In the genomic region with DNA sequence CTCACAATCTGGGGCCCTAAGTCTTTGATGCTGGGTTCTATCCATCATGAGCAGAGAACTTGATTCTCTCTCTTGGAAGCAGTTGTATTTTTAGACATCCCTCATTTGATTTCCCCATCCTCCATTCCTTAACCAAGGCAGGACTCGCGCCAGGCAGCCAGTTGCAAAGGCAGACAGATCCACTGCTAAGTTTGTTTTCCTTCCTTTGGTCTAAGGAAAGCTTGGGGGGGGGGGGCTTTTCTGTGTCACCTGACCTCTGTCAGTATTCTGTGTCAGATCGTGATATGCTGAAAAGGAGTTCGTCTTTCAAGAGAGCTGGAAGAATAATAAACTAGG, we compare ENCODE assay signal across 10 mouse cellular contexts. TPM values are rescaled to one million over a fixed set of nuclear protein-coding genes. Genes with fewer than 3 reads are reported as not detected.
DNase-seq lines count a peak whose midpoint lies in the region; ATAC-seq and TF ChIP-seq lines count a peak whose summit lies in the region.
"Had no signal": no experiment of that assay in that cellular context is flagged by ENCODE, and none has a peak within 500 bp of the region (broad histone marks: within the 10 kb centered on the region; RNA-seq: fewer than 3 reads in every experiment).

No protein-coding gene starts in this region.

- TF ChIP-seq EP300 in heart, postnatal 0 days (IDR thresholded peaks at IDR 0.05; ENCODE audit: low read depth): no peak

- peak overlapping the region; percentile 67 for H3K4me2 ChIP-seq in heart, postnatal 0 days (ENCODE audit: low read depth, low read length)
- peak overlapping the region; percentile 72 for H3K4me2 ChIP-seq in forebrain, embryonic 12.5 days
- peak overlapping the region; percentile 72 for H3K4me2 ChIP-seq in midbrain, embryonic 11.5 days

- peaks cover 79% of the 10 kb centered on the region for H3K27me3 ChIP-seq in heart, postnatal 0 days (ENCODE audit: control insufficient read depth, insufficient read depth, low read length)
- peaks cover 45% of the 10 kb centered on the region for H3K27me3 ChIP-seq in forebrain, embryonic 12.5 days
- peaks cover 36% of the 10 kb centered on the region for H3K27me3 ChIP-seq in midbrain, embryonic 11.5 days (ENCODE audit: control insufficient read depth, insufficient read depth, low read length)

- no peak overlapping the region for H3K27ac ChIP-seq in heart, postnatal 0 days (ENCODE audit: low read depth)
- H3K27ac ChIP-seq in ES-E14 (ENCODE audit: insufficient read depth, low read depth, low read length, poor library complexity, severe bottlenecking): no peak overlapping the region
- H3K27ac ChIP-seq in forebrain, embryonic 12.5 days: no peak overlapping the region
- no peak overlapping the region for H3K27ac ChIP-seq in midbrain, embryonic 11.5 days (ENCODE audit: low read depth, low read length)
- H3K27ac ChIP-seq: liver, embryonic 14.5 days had no signal

- H3K9ac ChIP-seq in heart, postnatal 0 days (replicated peaks; ENCODE audit: low read depth, low read length): no peak overlapping the region
- H3K9ac ChIP-seq in ES-E14 (ENCODE audit: insufficient read depth, low read depth, low read length, poor library complexity, severe bottlenecking): no peak overlapping the region
- peak overlapping the region; percentile 61 for H3K9ac ChIP-seq in forebrain, embryonic 12.5 days
- peak overlapping the region; percentile 76 for H3K9ac ChIP-seq in midbrain, embryonic 11.5 days (ENCODE audit: low read length)
- H3K9ac ChIP-seq: liver, embryonic 14.5 days had no signal

- no peak for DNase-seq in heart, postnatal 0 days (ENCODE audit: low spot score)
- DNase-seq in heart, postnatal 14 days: no peak
- DNase-seq in ES-E14 (ENCODE audit: low read depth, low spot score): no peak
- no peak for DNase-seq in midbrain, embryonic 11.5 days (ENCODE audit: low spot score, missing footprints)
- no peak for DNase-seq in urinary bladder, postnatal 4 days (ENCODE audit: low spot score in 2 of 2)
- DNase-seq in layer of hippocampus, adult 8-10 months (ENCODE audit: low spot score in 2 of 2): no peak
- DNase-seq: thymus, postnatal 4 days had no signal

- no peak for ATAC-seq in heart, postnatal 0 days (ENCODE audit: insufficient read depth, low read depth)
- ATAC-seq in forebrain, embryonic 12.5 days (ENCODE audit: low FRiP score): no peak
- no peak for ATAC-seq in midbrain, embryonic 11.5 days (ENCODE audit: low FRiP score)
- ATAC-seq in erythroblast, adult 5-6 weeks (replicated peaks; ENCODE audit: low FRiP score, poor library complexity, severe bottlenecking): no peak

- H3K4me1 ChIP-seq in heart, postnatal 0 days (ENCODE audit: control insufficient read depth, insufficient read depth): peaks cover 19% of the 10 kb centered on the region; the same call in 1 of the 2 replicates
- H3K4me1 ChIP-seq in ES-E14 (ENCODE audit: control insufficient read depth in 2 of 2, insufficient read depth in 2 of 2, low read length in 2 of 2, poor library complexity in 1 of 2): no peaks in the 10 kb centered on the region
- peaks cover 36% of the 10 kb centered on the region for H3K4me1 ChIP-seq in forebrain, embryonic 12.5 days
- H3K4me1 ChIP-seq in midbrain, embryonic 11.5 days (ENCODE audit: control insufficient read depth, insufficient read depth, low read length): peaks cover 13% of the 10 kb centered on the region

- H3K4me3 ChIP-seq in heart, postnatal 0 days (ENCODE audit: low read depth, low read length): peak overlapping the region; percentile 51
- H3K4me3 ChIP-seq in ES-E14 (ENCODE audit: insufficient read depth in 1 of 2, low read depth in 1 of 2, low read length in 2 of 2, poor library complexity in 1 of 2, severe bottlenecking in 1 of 2): peak overlapping the region; percentile 52 to 67; a peak in 2 of 4 replicates
- H3K4me3 ChIP-seq in forebrain, embryonic 12.5 days (replicated peaks): peak overlapping the region; percentile 66
- H3K4me3 ChIP-seq in midbrain, embryonic 11.5 days (ENCODE audit: low read depth, low read length): peak overlapping the region; percentile 58

- intact Hi-C loops in heart, postnatal 14 days (cut with DNase I): no loop called here

- TF ChIP-seq CTCF in heart, postnatal 0 days (IDR thresholded peaks at IDR 0.05; ENCODE audit: low read depth): no peak

- H3K36me3 ChIP-seq in heart, postnatal 0 days (replicated peaks; ENCODE audit: control insufficient read depth, insufficient read depth, low read length): no peaks in the 10 kb centered on the region
- no peaks in the 10 kb centered on the region for H3K36me3 ChIP-seq in ES-E14 (ENCODE audit: control insufficient read depth, insufficient read depth, low read length, poor library complexity, severe bottlenecking)
- no peaks in the 10 kb centered on the region for H3K36me3 ChIP-seq in forebrain, embryonic 12.5 days (replicated peaks)
- H3K36me3 ChIP-seq in midbrain, embryonic 11.5 days (ENCODE audit: control insufficient read depth, insufficient read depth, low read length): no peaks in the 10 kb centered on the region

- in situ Hi-C loops in ES-E14 (cut with MboI; ENCODE audit: low sequenced_read_pairs in 2 of 2, unreplicated experiment in 2 of 2): loop anchor here in 1 of 2 experiments (25.0 kb wide), 1 partner anchor 926 kb away; no protein-coding TSS in a partner anchor

- H3K9me3 ChIP-seq in heart, postnatal 0 days (replicated peaks; ENCODE audit: control insufficient read depth, low read length): no peaks in the 10 kb centered on the region
- no peaks in the 10 kb centered on the region for H3K9me3 ChIP-seq in ES-E14 (ENCODE audit: control insufficient read depth, insufficient read depth, low read depth, low read length)
- H3K9me3 ChIP-seq in forebrain, embryonic 12.5 days: no peaks in the 10 kb centered on the region
- no peaks in the 10 kb centered on the region for H3K9me3 ChIP-seq in midbrain, embryonic 11.5 days (ENCODE audit: control insufficient read depth, low read length)

- 12% methylated on average over 4 of the region's 4 CpGs for WGBS in heart, postnatal 0 days
- 4% methylated on average over 4 of the region's 4 CpGs for WGBS in forebrain, embryonic 12.5 days
- WGBS in midbrain, embryonic 11.5 days: 4% methylated on average over 4 of the region's 4 CpGs

TF ChIP-seq in ES-E14, 5 proteins besides CTCF, POLR2A, EP300 and RAD21:
- TF ChIP-seq CHD2 (IDR thresholded peaks at IDR 0.05; ENCODE audit: low read depth, low read length) (no peak), HCFC1 (IDR thresholded peaks at IDR 0.05; ENCODE audit: borderline replicate concordance, insufficient read depth, low read length) (no peak), ZNF384 (IDR thresholded peaks at IDR 0.05; ENCODE audit: low read depth, low read length) (no peak), MAFK (IDR thresholded peaks at IDR 0.05; ENCODE audit: insufficient read depth, low read depth, low read length) (no peak), ZC3H11A (IDR thresholded peaks at IDR 0.05; ENCODE audit: borderline replicate concordance, low read depth, low read length) (no peak)
TF ChIP-seq in ES-E14: peak in this region for 0.

RNA-seq across cellular contexts. Expression of a gene that starts 11.4 kb away (rescaled TPM):
- total RNA-seq in heart, postnatal 0 days (2014; rRNA removed; ENCODE audit: low replicate concordance): 0.19 TPM in 1 of 2 replicates, not detected in the other
- not detected in 2 replicates for polyA plus RNA-seq in heart, postnatal 0 days (2015; fragmentation: Nextera tagmentation; extraction: Ambion mirVana)
- under 1 TPM in 1 of 2 experiments, not detected in 1; 0.07 TPM for total RNA-seq in heart, postnatal 14 days (2021)
- total RNA-seq in ES-E14 (2012; rRNA removed): 0.21 and 0.36 TPM in 2 replicates
- polyA plus RNA-seq in forebrain, embryonic 12.5 days (2016; fragmentation: Nextera tagmentation; extraction: Ambion mirVana): 3.3 and 3.6 TPM in 2 replicates
- 1.4 and 2.8 TPM in 2 replicates for polyA plus RNA-seq in midbrain, embryonic 11.5 days (2014; fragmentation: Nextera tagmentation; extraction: Ambion mirVana)
- total RNA-seq in erythroblast, adult 5-6 weeks (2015; ENCODE audit: low replicate concordance): not detected in 2 replicates
- not detected in 2 replicates for total RNA-seq in erythroblast, adult 5-6 weeks (2017; ENCODE audit: low replicate concordance)
- total RNA-seq in layer of hippocampus, adult 8-10 months (2022): 10 to 100 TPM in 1 of 4 experiments, 1 to 10 TPM in 3; 7.7 to 10.4 (median 8.8) TPM
- polyA plus RNA-seq: liver, embryonic 14.5 days had no signal

Comparison
In these comparisons a context has a peak if more than half of its experiments do, and no peak if none do; other contexts are left out.
1. H3K9ac ChIP-seq: peak in forebrain, embryonic 12.5 days (single experiment) and midbrain, embryonic 11.5 days (single experiment); none in heart, postnatal 0 days (single experiment) and ES-E14 (single experiment).
2. Peak in every context shown above with its lines, with median percentiles within 50 percentile points of each other: H3K4me2 ChIP-seq and H3K4me3 ChIP-seq.